Mouse (Mus musculus) hindbrain, embryonic 16.5 days (tissue): Measurements from ENCODE around the gene Fstl3. TPM values are rescaled to one million over a fixed set of nuclear protein-coding genes. Genes with fewer than 3 reads are reported as not detected.

Experiments used
- ATAC-seq: fragments of 200-750 bp; cut with Nextera tagmentation; 2 replicates; pipeline ENCODE4 v1.8.0; 2017; ENCODE audit warnings: moderate TSS enrichment, moderate library complexity
- H3K27ac ChIP-seq: fragments of 300-500 bp; sonication (generic); 2 replicates; pipeline ENCODE4 v1.5.1; 2014; ENCODE audit warnings: low read depth, mild to moderate bottlenecking, control low read depth, low read length, moderate library complexity
- H3K27me3 ChIP-seq: fragments of 300-500 bp; sonication (generic); replicated peaks from 2 replicates; pipeline ENCODE4 v1.6.1; 2014; ENCODE audit warnings: low read length; ENCODE audit not compliant: control insufficient read depth, insufficient read depth
- H3K36me3 ChIP-seq: fragments of 300-500 bp; sonication (generic); 2 replicates; pipeline ENCODE4 v1.6.1; 2014; ENCODE audit warnings: mild to moderate bottlenecking, low read length, moderate library complexity, mixed read lengths; ENCODE audit not compliant: control insufficient read depth, insufficient read depth
- H3K4me1 ChIP-seq: fragments of 300-500 bp; sonication (generic); 2 replicates; pipeline ENCODE4 v1.6.1; 2014; ENCODE audit warnings: low read depth, low read length; ENCODE audit not compliant: control insufficient read depth, insufficient read depth
- H3K4me2 ChIP-seq: fragments of 300-500 bp; sonication (generic); 2 replicates; pipeline ENCODE4 v1.6.1; 2014; ENCODE audit warnings: mild to moderate bottlenecking, low read length, control low read depth, moderate library complexity
- H3K4me3 ChIP-seq: fragments of 300-500 bp; sonication (generic); 2 replicates; pipeline ENCODE4 v1.5.1; 2014; ENCODE audit warnings: mild to moderate bottlenecking, low read length, control low read depth, moderate library complexity
- H3K9ac ChIP-seq: fragments of 300-500 bp; sonication (generic); 2 replicates; pipeline ENCODE4 v1.6.1; 2014; ENCODE audit warnings: low read depth, mild to moderate bottlenecking, control low read depth, low read length, moderate library complexity
- H3K9me3 ChIP-seq: fragments of 300-500 bp; sonication (generic); 2 replicates; pipeline ENCODE4 v1.6.1; 2014; ENCODE audit warnings: mild to moderate bottlenecking, low read length, moderate library complexity; ENCODE audit not compliant: control insufficient read depth
- WGBS: fragments of 180-500 bp; shearing (Covaris S2); extraction: QIAGEN DNeasy Blood & Tissue Kit; methylation state at CpG from one replicate; pipeline ENCODE4 v1.1.7; 2014; 5-methylcytosine and 5-hydroxymethylcytosine counted together
- polyA plus RNA-seq: library from polyadenylated mRNA; unstranded; fragments of >200 nt; fragmentation: Nextera tagmentation; extraction: Ambion mirVana; gene quantifications from 2 replicates; pipeline ENCODE4 v1.2.1, GENCODE M21; 2015

Gene Fstl3
- polyA plus RNA-seq, 1 experiment from 2014 or later: 3.0 TPM

DNA sequence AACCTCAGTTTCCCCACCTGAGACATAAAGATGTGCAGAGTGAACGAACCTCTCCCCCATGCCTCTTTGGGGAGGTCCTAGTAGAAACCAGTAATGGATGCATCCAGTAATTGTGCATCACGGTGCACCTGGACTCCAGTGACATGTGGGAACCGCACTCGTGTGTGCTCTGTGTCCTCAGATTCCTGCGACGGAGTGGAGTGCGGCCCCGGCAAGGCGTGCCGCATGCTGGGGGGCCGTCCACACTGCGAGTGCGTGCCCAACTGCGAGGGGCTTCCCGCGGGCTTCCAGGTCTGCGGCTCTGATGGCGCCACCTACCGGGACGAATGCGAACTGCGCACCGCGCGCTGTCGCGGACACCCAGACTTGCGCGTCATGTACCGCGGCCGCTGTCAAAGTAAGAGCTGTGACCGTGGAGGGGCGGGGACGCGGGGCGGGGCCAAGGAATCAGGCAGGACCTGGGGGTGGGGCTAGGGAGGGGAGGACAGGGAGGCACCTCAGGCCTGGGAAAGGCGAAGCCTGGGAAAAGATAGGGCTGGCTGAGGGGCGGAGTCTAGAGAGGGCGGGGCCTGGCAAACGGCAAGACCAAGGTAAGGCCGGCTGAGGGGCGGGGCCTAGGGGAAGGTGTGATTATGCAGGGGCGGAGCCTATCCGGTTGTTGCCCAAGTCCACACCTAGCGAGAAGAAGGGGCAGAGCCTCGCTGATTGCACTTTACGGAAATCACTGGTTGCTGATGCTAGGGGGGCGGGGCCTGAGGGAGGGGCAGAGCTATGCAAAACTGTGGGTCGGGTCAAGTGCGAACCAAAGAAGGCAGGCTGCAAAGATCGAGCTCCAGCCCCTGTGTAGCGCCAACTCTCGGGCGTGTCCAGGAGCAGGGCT is 3.0 kb downstream of the Fstl3 start:
- Histone ChIP-seq H3K36me3 (no peaks in the 10 kb centered on the region), H3K4me1 (peaks cover 8% of the 10 kb centered on the region), H3K4me3 (peak overlapping the region; percentile 48), H3K27ac (no peak overlapping the region), H3K27me3 (peaks cover 21% of the 10 kb centered on the region), H3K9ac (peak overlapping the region; percentile 47), H3K4me2 (peak overlapping the region; percentile 78), H3K9me3 (no peaks in the 10 kb centered on the region)
- ATAC-seq: peak; percentile 93
- 1% methylated on average over 55 of the region's 55 CpGs for WGBS

DNA sequence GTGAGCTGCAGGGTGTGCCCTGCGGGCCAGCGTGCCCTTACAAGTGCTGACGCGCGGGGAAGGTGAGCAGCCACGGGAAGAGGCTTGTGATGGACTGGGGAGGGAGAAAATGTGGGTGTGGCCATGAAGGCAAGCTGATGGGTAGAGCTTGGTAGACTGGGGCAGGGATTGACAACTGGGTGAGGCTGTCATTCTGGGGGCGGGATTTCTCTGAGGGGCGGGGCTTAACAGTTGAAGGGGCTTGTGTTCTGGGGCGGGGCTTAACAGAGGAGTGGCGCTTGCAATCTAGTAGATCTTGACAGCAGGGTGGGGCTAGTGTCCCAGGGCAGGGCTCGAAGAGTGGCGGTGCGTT is 3.6 kb downstream of the Fstl3 start:
- Histone ChIP-seq H3K4me2 (peak overlapping the region; percentile 78), H3K4me1 (peaks cover 8% of the 10 kb centered on the region), H3K9me3 (no peaks in the 10 kb centered on the region), H3K9ac (peak overlapping the region; percentile 48), H3K36me3 (no peaks in the 10 kb centered on the region), H3K27ac (no peak overlapping the region), H3K4me3 (peak overlapping the region; percentile 48), H3K27me3 (peaks cover 21% of the 10 kb centered on the region)
- WGBS: under 1% methylated on average over 13 of the region's 13 CpGs
- peak; percentile 68 for ATAC-seq

DNA sequence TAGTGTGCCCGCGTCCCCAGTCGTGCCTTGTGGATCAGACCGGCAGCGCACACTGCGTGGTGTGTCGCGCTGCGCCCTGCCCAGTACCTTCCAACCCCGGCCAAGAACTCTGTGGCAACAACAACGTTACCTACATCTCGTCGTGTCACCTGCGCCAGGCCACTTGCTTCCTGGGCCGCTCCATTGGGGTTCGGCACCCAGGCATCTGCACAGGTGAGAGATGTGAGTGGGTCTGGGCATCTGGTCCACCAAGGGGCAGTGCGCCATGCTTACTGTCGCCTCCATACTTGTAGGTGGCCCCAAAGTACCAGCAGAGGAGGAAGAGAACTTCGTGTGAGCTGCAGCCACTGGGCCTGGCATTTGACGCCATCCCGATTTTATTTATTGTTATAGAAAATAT is 4.1 kb downstream of the Fstl3 start:
- Histone ChIP-seq H3K27me3 (peaks cover 20% of the 10 kb centered on the region), H3K9me3 (no peaks in the 10 kb centered on the region), H3K4me2 (peak overlapping the region; percentile 78), H3K36me3 (no peaks in the 10 kb centered on the region), H3K4me3 (peak overlapping the region; percentile 48), H3K9ac (peak overlapping the region; percentile 48), H3K4me1 (peaks cover 8% of the 10 kb centered on the region), H3K27ac (no peak overlapping the region)
- ATAC-seq: no peak; the same call in 1 of the 2 replicates
- 32% methylated on average over 21 of the region's 21 CpGs for WGBS

GRCm38 (mm10) chr10:79781956-79782355 is 4.9 kb downstream of the Fstl3 start:
- ATAC-seq: no peak
- no peak overlapping the region for H3K4me3 ChIP-seq
- H3K27me3 ChIP-seq: peaks cover 13% of the 10 kb centered on the region
- 55% methylated on average over 5 of the region's 5 CpGs for whole genome bisulfite sequencing
- no peaks in the 10 kb centered on the region for H3K36me3 ChIP-seq
- no peaks in the 10 kb centered on the region for H3K9me3 ChIP-seq
- H3K4me2 ChIP-seq: no peak overlapping the region
- no peak overlapping the region for H3K27ac ChIP-seq
- H3K9ac ChIP-seq: no peak overlapping the region
- peaks cover 8% of the 10 kb centered on the region for H3K4me1 ChIP-seq

DNA sequence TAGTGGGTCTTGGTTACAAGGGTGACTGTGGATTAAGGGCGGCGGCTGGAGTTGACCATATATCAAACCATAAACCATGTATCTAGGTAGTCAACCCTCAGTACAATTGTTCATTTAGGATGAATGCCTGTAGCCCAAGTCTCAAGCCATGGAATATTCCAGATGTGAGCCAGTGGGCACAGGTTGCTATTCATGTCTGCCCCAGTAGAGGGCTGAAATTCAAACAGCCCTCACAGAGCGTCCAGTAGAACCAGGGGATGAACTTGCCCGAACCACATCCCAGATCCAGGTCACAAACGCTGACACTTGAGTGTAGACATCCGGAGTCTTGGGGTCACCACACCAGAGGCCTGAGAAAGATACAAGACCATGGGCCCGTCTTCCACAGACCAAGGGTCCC is 6.0 kb downstream of the Fstl3 start:
- Histone ChIP-seq H3K9me3 (no peaks in the 10 kb centered on the region), H3K9ac (no peak overlapping the region), H3K4me2 (no peak overlapping the region), H3K27me3 (peaks cover 4% of the 10 kb centered on the region), H3K4me3 (no peak overlapping the region), H3K27ac (no peak overlapping the region), H3K4me1 (peaks cover 1% of the 10 kb centered on the region), H3K36me3 (no peaks in the 10 kb centered on the region)
- no peak for ATAC-seq
- WGBS: 61% methylated on average over 7 of the region's 7 CpGs

GRCm38 (mm10) chr10:79783920-79784800 is 7.1 kb downstream of the Fstl3 start:
- H3K27me3 ChIP-seq: peaks cover 2% of the 10 kb centered on the region
- WGBS: 37% methylated on average over 27 of the region's 27 CpGs

GRCm38 (mm10) chr10:79788386-79789158 is 11.5 kb downstream of the Fstl3 start:
- H3K36me3 ChIP-seq: no peaks in the 10 kb centered on the region
- H3K27ac ChIP-seq: no peak overlapping the region
- H3K4me2 ChIP-seq: no peak overlapping the region
- H3K4me3 ChIP-seq: no peak overlapping the region
- 34% methylated on average over 7 of the region's 7 CpGs for WGBS
- H3K4me1 ChIP-seq: peaks cover 4% of the 10 kb centered on the region; the same call in 1 of the 2 replicates
- ATAC-seq: no peak
- H3K9ac ChIP-seq: no peak overlapping the region
- H3K9me3 ChIP-seq: no peaks in the 10 kb centered on the region
- no peaks in the 10 kb centered on the region; the same call in 1 of the 2 replicates for H3K27me3 ChIP-seq

More at GRCm38 (mm10) chr10:79783920-79784800, 7.1 kb downstream of the Fstl3 start:
- no peak for ATAC-seq
- Histone ChIP-seq H3K27ac (no peak overlapping the region), H3K9ac (no peak overlapping the region), H3K4me1 (no peaks in the 10 kb centered on the region; the same call in none of the 2 replicates), H3K4me2 (no peak overlapping the region), H3K9me3 (no peaks in the 10 kb centered on the region), H3K36me3 (no peaks in the 10 kb centered on the region), H3K4me3 (no peak overlapping the region)

GRCm38 (mm10) chr10:79789581-79789980 is 12.5 kb downstream of the Fstl3 start:
- H3K4me1 ChIP-seq: peaks cover 4% of the 10 kb centered on the region
- H3K27me3 ChIP-seq: no peaks in the 10 kb centered on the region
- H3K27ac ChIP-seq: no peak overlapping the region
- WGBS: 50% methylated on average over 2 of the region's 2 CpGs
- no peak overlapping the region for H3K4me2 ChIP-seq
- no peaks in the 10 kb centered on the region for H3K9me3 ChIP-seq
- no peak for ATAC-seq
- no peaks in the 10 kb centered on the region for H3K36me3 ChIP-seq
- no peak overlapping the region for H3K9ac ChIP-seq
- H3K4me3 ChIP-seq: no peak overlapping the region
